Mouse (Mus musculus): ENCODE data around the gene Mtif3. TPM values are rescaled to one million over a fixed set of nuclear protein-coding genes. Genes with fewer than 3 reads are reported as not detected.

Mtif3 gene
- total and polyA plus RNA-seq, 3 experiments = 15.2 to 26.7 (median 25.6) TPM

DNA sequence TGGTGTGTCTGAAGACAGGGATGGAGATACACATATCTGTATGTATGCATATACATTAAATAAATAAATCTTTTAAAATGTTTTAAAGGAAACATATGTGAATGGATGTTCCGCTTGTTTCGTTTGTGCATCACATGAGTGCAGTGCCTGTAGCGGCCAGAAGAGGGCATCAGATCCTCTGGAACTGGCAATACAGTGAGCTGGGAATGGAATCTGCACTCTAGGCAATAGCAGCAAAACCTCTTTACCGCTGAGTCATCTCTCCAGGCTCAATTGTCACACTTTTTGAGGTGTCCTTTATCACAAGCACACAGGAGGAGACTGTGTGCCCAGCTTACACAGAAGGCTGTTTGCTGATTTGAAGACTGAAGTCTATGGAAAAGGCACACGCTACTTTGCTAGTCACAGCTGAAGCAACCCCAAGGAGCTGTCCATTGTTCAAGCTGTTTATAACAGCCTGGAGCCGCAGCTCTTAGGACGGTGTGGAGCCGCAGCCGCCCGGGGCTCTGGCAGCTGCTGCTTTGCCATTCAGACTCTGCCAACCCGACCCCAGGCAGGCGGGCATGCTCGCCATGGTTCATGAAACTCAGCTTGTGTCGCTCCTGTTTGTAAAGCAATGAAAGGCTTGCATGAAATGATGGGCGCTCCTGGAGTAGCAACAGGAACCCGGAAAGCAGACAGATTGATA is 24.3 kb downstream of the Mtif3 start:
- H3K4me1 ChIP-seq (ENCODE audit: control insufficient read depth in 1 of 2, insufficient read depth in 2 of 2) = no peaks in the 10 kb centered on the region
- no peak overlapping the region for H3K4me2 ChIP-seq (ENCODE audit: insufficient read depth, low read depth, poor library complexity, severe bottlenecking)
- H3K9ac ChIP-seq (ENCODE audit: insufficient read depth, low read depth) = no peak overlapping the region
- dilution Hi-C loops (cut with MboI; ENCODE audit: extremely low pct_ligation_motif_present, extremely low pct_unique_long_range_greater_than_20kb, low sequenced_read_pairs) = no loop called here
- in situ Hi-C loops (cut with MboI; ENCODE audit: low pct_ligation_motif_present, low pct_unique_long_range_greater_than_20kb, low sequenced_read_pairs) = no loop called here
- peak in 1 of 2 experiments; percentile 51; a peak in 2 of 4 replicates for TF ChIP-seq CTCF (conservative IDR thresholded peaks at IDR 0.05 in 1 of 2, IDR thresholded peaks at IDR 0.05 in 1 of 2; ENCODE audit: low read depth in 2 of 2, low read length in 2 of 2)
- TF ChIP-seq MAZ (IDR thresholded peaks at IDR 0.05; ENCODE audit: low read depth, low read length) = no peak
- peak; percentile 21 for TF ChIP-seq SMC3 (IDR thresholded peaks at IDR 0.05; ENCODE audit: low read depth, low read length)
- TF ChIP-seq MYC (IDR thresholded peaks at IDR 0.05; ENCODE audit: low read depth, low read length) = no peak
- H3K79me2 ChIP-seq (replicated peaks; ENCODE audit: control insufficient read depth, extremely low read depth, insufficient read depth, poor library complexity, severe bottlenecking) = no peaks in the 10 kb centered on the region
- H3K4me3 ChIP-seq (replicated peaks in 1 of 3; ENCODE audit: low read depth in 2 of 3, low read length in 2 of 3, poor library complexity in 1 of 3) = no peak overlapping the region
- peaks cover 3% of the 10 kb centered on the region for H3K9me3 ChIP-seq (replicated peaks; ENCODE audit: low read length)
- DNase-seq (ENCODE audit: extremely low read depth) = no peak
- no peaks in the 10 kb centered on the region for H3K36me3 ChIP-seq (replicated peaks in 1 of 2; ENCODE audit: control insufficient read depth in 1 of 2, insufficient read depth in 1 of 2, low read length in 1 of 2)
- no peak overlapping the region for H3K27ac ChIP-seq (ENCODE audit: insufficient read depth, low read depth)
- no peaks in the 10 kb centered on the region for H3K27me3 ChIP-seq (replicated peaks)

- H3K9ac ChIP-seq (ENCODE audit: insufficient read depth, low read depth) = no peak overlapping the region
- H3K4me1 ChIP-seq (ENCODE audit: control insufficient read depth in 1 of 2, insufficient read depth in 2 of 2) = no peaks in the 10 kb centered on the region
- peaks cover 3% of the 10 kb centered on the region for H3K9me3 ChIP-seq (replicated peaks; ENCODE audit: low read length)
- no peak overlapping the region for H3K27ac ChIP-seq (ENCODE audit: insufficient read depth, low read depth)
- H3K4me2 ChIP-seq (ENCODE audit: insufficient read depth, low read depth, poor library complexity, severe bottlenecking) = no peak overlapping the region
- no peak overlapping the region for H3K4me3 ChIP-seq (replicated peaks in 1 of 3; ENCODE audit: low read depth in 2 of 3, low read length in 2 of 3, poor library complexity in 1 of 3)
- H3K79me2 ChIP-seq (replicated peaks; ENCODE audit: control insufficient read depth, extremely low read depth, insufficient read depth, poor library complexity, severe bottlenecking) = no peaks in the 10 kb centered on the region
- TF ChIP-seq MYC (IDR thresholded peaks at IDR 0.05; ENCODE audit: low read depth, low read length) (no peak), JUND (conservative IDR thresholded peaks at IDR 0.05; ENCODE audit: low read depth, low read length) (no peak), CHD1 (IDR thresholded peaks at IDR 0.05; ENCODE audit: low read depth, low read length) (no peak), RCOR1 (conservative IDR thresholded peaks at IDR 0.05; ENCODE audit: low read depth, low read length) (no peak), UBTF (IDR thresholded peaks at IDR 0.05; ENCODE audit: low read depth, low read length) (no peak), JUN (IDR thresholded peaks at IDR 0.05; ENCODE audit: insufficient read depth, low read depth, low read length) (no peak), MEF2A (IDR thresholded peaks at IDR 0.05; ENCODE audit: borderline replicate concordance, low read depth, low read length) (no peak), SMC3 (IDR thresholded peaks at IDR 0.05; ENCODE audit: low read depth, low read length) (no peak), USF2 (conservative IDR thresholded peaks at IDR 0.05; ENCODE audit: low read depth, low read length) (no peak), CHD2 (IDR thresholded peaks at IDR 0.05; ENCODE audit: low read length) (no peak), TBP (conservative IDR thresholded peaks at IDR 0.05; ENCODE audit: low read depth, low read length) (no peak), MAFK (IDR thresholded peaks at IDR 0.05; ENCODE audit: insufficient replicate concordance, low read length) (no peak), NELFE (IDR thresholded peaks at IDR 0.05; ENCODE audit: low read depth, low read length) (no peak), GABPA (IDR thresholded peaks at IDR 0.05; ENCODE audit: insufficient replicate concordance, low read depth, low read length) (no peak), POLR2A (IDR thresholded peaks at IDR 0.05; ENCODE audit: low read depth, low read length) (no peak), ZMIZ1 (IDR thresholded peaks at IDR 0.05; ENCODE audit: low read depth, low read length) (no peak), ZNF384 (IDR thresholded peaks at IDR 0.05; ENCODE audit: low read depth, low read length) (no peak), HCFC1 (IDR thresholded peaks at IDR 0.05; ENCODE audit: low read depth, low read length) (no peak), EP300 (IDR thresholded peaks at IDR 0.05; ENCODE audit: low read length) (no peak)
- in situ Hi-C loops (cut with MboI; ENCODE audit: low pct_ligation_motif_present, low pct_unique_long_range_greater_than_20kb, low sequenced_read_pairs) = no loop called here
- dilution Hi-C loops (cut with MboI; ENCODE audit: extremely low pct_ligation_motif_present, extremely low pct_unique_long_range_greater_than_20kb, low sequenced_read_pairs) = no loop called here
- DNase-seq (ENCODE audit: extremely low read depth) = no peak
- no peaks in the 10 kb centered on the region for H3K27me3 ChIP-seq (replicated peaks)
- no peaks in the 10 kb centered on the region for H3K36me3 ChIP-seq (replicated peaks in 1 of 2; ENCODE audit: control insufficient read depth in 1 of 2, insufficient read depth in 1 of 2, low read length in 1 of 2)
These were observed 25.8 kb downstream of the Mtif3 start for GRCm38 (mm10) chr5:146937541-146938503.
